Mouse (Mus musculus): ENCODE results near the gene Prkci. TPM values are rescaled to one million over a fixed set of nuclear protein-coding genes. Genes with fewer than 3 reads are reported as not detected.

The Prkci gene
- polyA plus RNA-seq, 1 experiment from 2014 or later, result 37.7 TPM

DNA sequence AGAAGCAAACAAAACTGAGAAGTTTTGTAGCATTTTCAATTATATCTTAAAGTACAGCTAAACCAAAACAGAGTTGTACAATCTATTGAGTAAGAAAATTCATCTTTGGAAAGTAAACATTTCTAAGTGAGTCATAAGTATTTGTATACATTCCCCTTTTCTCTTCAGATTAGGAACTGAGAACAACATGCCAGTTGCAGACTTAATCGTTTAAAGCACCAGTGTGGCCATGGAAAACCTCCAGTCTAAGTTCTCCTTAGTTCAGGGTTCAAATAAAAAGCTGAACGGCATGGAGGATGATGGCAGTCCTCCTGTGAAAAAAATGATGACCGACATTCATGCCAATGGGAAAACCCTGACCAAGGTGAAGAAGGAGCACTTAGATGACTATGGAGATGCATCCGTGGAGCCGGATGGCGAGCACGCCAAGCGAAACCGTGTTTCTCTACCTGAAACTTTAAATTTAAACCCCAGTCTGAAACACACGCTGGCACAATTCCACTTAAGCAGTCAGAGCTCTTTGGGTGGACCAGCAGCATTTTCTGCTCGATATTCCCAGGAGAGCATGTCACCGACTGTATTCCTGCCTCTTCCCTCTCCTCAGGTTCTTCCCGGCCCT is 101.7 kb downstream of the Prkci start:
- peak overlapping the region; percentile 26; the same call in 1 of the 2 replicates for H3K4me3 ChIP-seq
- DNase-seq (ENCODE audit: extremely low spot score, low spot score), result no peak
- peaks cover 54% of the 10 kb centered on the region for H3K4me1 ChIP-seq
- H3K36me3 ChIP-seq (replicated peaks), result peaks cover 41% of the 10 kb centered on the region
- H3K27ac ChIP-seq, result no peak overlapping the region
- H3K27me3 ChIP-seq (ENCODE audit: poor library complexity, severe bottlenecking), result peaks cover 6% of the 10 kb centered on the region
- H3K9me3 ChIP-seq, result no peaks in the 10 kb centered on the region
- WGBS, result 90% methylated on average over 13 of the region's 13 CpGs

DNA sequence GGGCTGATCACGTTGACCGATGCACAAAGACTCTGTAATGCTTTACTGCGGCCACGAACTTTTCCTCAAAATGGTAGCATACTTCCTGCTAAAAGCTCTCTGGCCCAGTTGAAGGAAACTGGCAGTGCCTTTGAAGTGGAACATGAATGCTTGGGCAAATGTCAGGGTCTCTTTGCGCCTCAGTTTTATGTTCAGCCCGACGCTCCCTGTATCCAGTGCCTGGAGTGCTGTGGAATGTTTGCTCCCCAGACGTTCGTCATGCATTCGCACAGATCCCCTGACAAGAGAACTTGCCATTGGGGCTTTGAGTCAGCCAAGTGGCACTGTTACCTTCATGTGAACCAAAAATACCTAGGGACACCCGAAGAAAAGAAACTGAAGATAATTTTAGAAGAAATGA is 102.4 kb downstream of the Prkci start:
- Histone ChIP-seq H3K4me1 (peaks cover 46% of the 10 kb centered on the region), H3K27me3 (ENCODE audit: poor library complexity, severe bottlenecking) (no peaks in the 10 kb centered on the region), H3K27ac (no peak overlapping the region), H3K9me3 (no peaks in the 10 kb centered on the region), H3K36me3 (replicated peaks) (peaks cover 41% of the 10 kb centered on the region), H3K4me3 (peak overlapping the region; percentile 26; the same call in 1 of the 2 replicates)
- 81% methylated on average over 11 of the region's 11 CpGs for WGBS
- DNase-seq (ENCODE audit: extremely low spot score, low spot score), result no peak

DNA sequence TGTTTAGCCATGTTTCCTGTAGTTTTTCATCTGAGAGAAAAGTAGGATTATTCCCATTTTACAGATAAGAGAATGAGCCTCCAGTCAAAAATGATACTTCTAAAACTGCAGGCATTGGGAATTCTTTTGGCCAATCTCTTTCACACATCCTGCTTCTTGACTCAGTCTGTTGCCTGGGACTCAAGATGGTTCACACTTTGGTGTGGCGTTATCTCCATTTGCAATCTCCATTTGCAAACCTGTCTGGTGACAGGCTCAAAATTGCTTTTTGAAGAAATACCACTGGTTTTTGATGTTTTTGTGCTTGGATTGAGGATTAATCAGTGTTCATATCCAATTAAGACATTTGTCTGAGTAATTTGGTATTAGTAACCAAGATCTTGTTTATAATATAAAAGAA is 103.0 kb downstream of the Prkci start:
- Histone ChIP-seq H3K4me1 (peaks cover 43% of the 10 kb centered on the region), H3K27me3 (ENCODE audit: poor library complexity, severe bottlenecking) (no peaks in the 10 kb centered on the region), H3K36me3 (replicated peaks) (peaks cover 41% of the 10 kb centered on the region), H3K4me3 (peak overlapping the region; percentile 26; the same call in 1 of the 2 replicates), H3K9me3 (no peaks in the 10 kb centered on the region), H3K27ac (no peak overlapping the region)
- 94% methylated on average over 1 of the region's 1 CpGs for WGBS
- DNase-seq (ENCODE audit: extremely low spot score, low spot score), result no peak

DNA sequence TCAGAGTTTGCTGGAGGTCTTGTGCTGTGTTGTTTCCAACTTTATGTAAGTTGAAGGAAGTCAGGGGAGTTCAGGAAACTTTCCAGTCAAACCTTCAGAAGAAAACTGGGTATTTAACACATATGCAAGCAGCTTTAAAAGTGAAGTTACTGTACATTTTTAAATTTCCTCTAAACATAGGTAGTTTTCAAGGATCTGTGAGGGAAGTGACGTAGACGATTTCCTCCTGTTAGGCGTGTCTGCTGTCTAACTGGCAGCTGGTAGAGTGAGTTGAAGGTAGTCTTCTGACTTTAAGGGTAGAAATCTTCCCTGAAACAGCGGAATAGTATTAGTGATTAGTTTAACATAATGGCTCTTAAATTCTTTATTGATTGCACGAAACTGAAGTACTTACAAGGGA is 104.5 kb downstream of the Prkci start:
- WGBS, result 89% methylated on average over 5 of the region's 5 CpGs
- H3K4me3 ChIP-seq, result peak overlapping the region; percentile 26; the same call in 1 of the 2 replicates
- peaks cover 47% of the 10 kb centered on the region for H3K36me3 ChIP-seq (replicated peaks)
- H3K27ac ChIP-seq, result no peak overlapping the region
- no peaks in the 10 kb centered on the region for H3K9me3 ChIP-seq
- no peaks in the 10 kb centered on the region for H3K27me3 ChIP-seq (ENCODE audit: poor library complexity, severe bottlenecking)
- H3K4me1 ChIP-seq, result peaks cover 50% of the 10 kb centered on the region
- no peak for DNase-seq (ENCODE audit: extremely low spot score, low spot score)

DNA sequence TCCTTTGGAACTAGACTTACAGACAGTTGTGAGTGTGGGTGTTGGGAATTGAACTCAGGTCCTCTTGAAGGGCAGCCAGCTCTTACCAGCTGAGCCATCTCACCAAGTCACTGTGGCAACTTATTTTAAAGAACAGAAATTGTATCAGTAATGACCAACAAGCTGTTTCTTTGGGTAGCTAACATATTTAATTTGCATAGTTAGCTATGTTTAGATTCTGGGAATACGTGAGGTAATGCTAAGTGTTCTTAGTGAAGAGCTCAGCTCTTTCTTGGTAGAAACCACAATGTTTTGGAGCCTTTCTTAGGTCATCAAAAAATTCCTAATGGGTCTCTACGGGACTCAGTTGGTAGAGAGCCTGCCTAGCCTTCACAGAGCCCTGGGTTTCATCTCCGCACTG is 105.3 kb downstream of the Prkci start:
- Histone ChIP-seq H3K4me3 (no peak overlapping the region), H3K9me3 (no peaks in the 10 kb centered on the region), H3K4me1 (peaks cover 50% of the 10 kb centered on the region), H3K27me3 (ENCODE audit: poor library complexity, severe bottlenecking) (no peaks in the 10 kb centered on the region), H3K27ac (no peak overlapping the region), H3K36me3 (replicated peaks) (peaks cover 52% of the 10 kb centered on the region)
- 92% methylated on average over 3 of the region's 3 CpGs for WGBS
- DNase-seq (ENCODE audit: extremely low spot score, low spot score), result no peak

Small RNAs within 50 kb of the gene (microRNA-seq; reads per million reads assigned to microRNA genes)
- 1.2 reads per million for gene Mir7008

Other genes with a start within 250 kb of the Prkci start
- gene Samd7, start 249.5 kb upstream of the Prkci start, polyA plus RNA-seq (2016; fragmentation: Nextera tagmentation; extraction: Ambion mirVana), result not detected in 2 replicates
- gene Sec62, start 202.9 kb upstream of the Prkci start, polyA plus RNA-seq (2016; fragmentation: Nextera tagmentation; extraction: Ambion mirVana), result 49.8 and 56.5 TPM in 2 replicates
- 0.47 and 0.72 TPM in 2 replicates for gene Gpr160, start 139.8 kb upstream of the Prkci start, polyA plus RNA-seq (2016; fragmentation: Nextera tagmentation; extraction: Ambion mirVana)
- 4.7 and 5.9 TPM in 2 replicates for gene Phc3, start 26.3 kb upstream of the Prkci start, polyA plus RNA-seq (2016; fragmentation: Nextera tagmentation; extraction: Ambion mirVana)
- 24.2 and 25.5 TPM in 2 replicates for gene Skil, start 99.3 kb downstream of the Prkci start, polyA plus RNA-seq (2016; fragmentation: Nextera tagmentation; extraction: Ambion mirVana)
- gene Cldn11, start 154.2 kb downstream of the Prkci start, polyA plus RNA-seq (2016; fragmentation: Nextera tagmentation; extraction: Ambion mirVana), result 9.0 TPM in 2 replicates

All from forebrain, embryonic 10.5 days (tissue).